31 mouse cellular contexts compared by ENCODE assay signal in genomic region chr10:63199008-63199407, GRCm38 (mm10). TPM values are rescaled to one million over a fixed set of nuclear protein-coding genes. Genes with fewer than 3 reads are reported as not detected.
DNase-seq lines count a peak whose midpoint lies in the region; ATAC-seq and TF ChIP-seq lines count a peak whose summit lies in the region.
"Had no signal": no experiment of that assay in that cellular context is flagged by ENCODE, and none has a peak within 500 bp of the region (broad histone marks: within the 10 kb centered on the region; RNA-seq: fewer than 3 reads in every experiment).

No protein-coding gene starts in this region.

- no peaks in the 10 kb centered on the region for H3K27me3 ChIP-seq in heart, embryonic 15.5 days
- no peaks in the 10 kb centered on the region for H3K27me3 ChIP-seq in liver, embryonic 14.5 days (ENCODE audit: control insufficient read depth, insufficient read depth, low read length)
- H3K27me3 ChIP-seq: embryonic facial prominence, embryonic 13.5 days; forebrain, embryonic 13.5 days; limb, embryonic 12.5 days had no signal

- TF ChIP-seq EP300 in liver, embryonic 14.5 days (IDR thresholded peaks at IDR 0.05; ENCODE audit: low read depth) = peak; percentile 78

- ATAC-seq in heart, embryonic 15.5 days (replicated peaks; ENCODE audit: insufficient number of reproducible peaks, insufficient read depth, low FRiP score, low read depth) = no peak
- peak; percentile 63; the same call in 1 of the 2 replicates for ATAC-seq in erythroid progenitor cell, adult 5-6 weeks (replicated peaks; ENCODE audit: low FRiP score, poor library complexity, severe bottlenecking)
- ATAC-seq in liver, embryonic 14.5 days (ENCODE audit: insufficient read depth) = peak; percentile 79
- peak; percentile 81 for ATAC-seq in megakaryocyte-erythroid progenitor cell, adult 5-6 weeks (replicated peaks; ENCODE audit: low FRiP score, low TSS enrichment, poor library complexity, severe bottlenecking)
- ATAC-seq: forebrain, embryonic 13.5 days; intestine, postnatal 0 days; lung, postnatal 0 days; midbrain, embryonic 16.5 days had no signal

- intact Hi-C loops in gastrocnemius, postnatal 14 days (cut with DNase I; ENCODE audit: low total_unique reads) = no loop called here

- WGBS in heart, embryonic 15.5 days = 55% methylated on average over 4 of the region's 4 CpGs
- 18% methylated on average over 4 of the region's 4 CpGs for WGBS in liver, embryonic 14.5 days (ENCODE audit: insufficient replicate concordance)

- TF ChIP-seq CTCF in liver, embryonic 14.5 days (IDR thresholded peaks at IDR 0.05; ENCODE audit: low read depth) = no peak

- H3K4me1 ChIP-seq in heart, embryonic 15.5 days (replicated peaks) = peaks cover 8% of the 10 kb centered on the region
- peaks cover 4 to 12% of the 10 kb centered on the region in 2 experiments for H3K4me1 ChIP-seq in liver, embryonic 14.5 days (replicated peaks; ENCODE audit: control insufficient read depth in 2 of 2, insufficient read depth in 2 of 2, low read length in 1 of 2)
- H3K4me1 ChIP-seq: embryonic facial prominence, embryonic 13.5 days; forebrain, embryonic 13.5 days; limb, embryonic 12.5 days had no signal

- H3K9ac ChIP-seq in heart, embryonic 15.5 days = no peak overlapping the region
- H3K9ac ChIP-seq in liver, embryonic 14.5 days (replicated peaks) = peak overlapping the region; percentile 27
- H3K9ac ChIP-seq: embryonic facial prominence, embryonic 13.5 days; forebrain, embryonic 13.5 days; hindbrain, embryonic 14.5 days; limb, embryonic 12.5 days had no signal

- H3K36me3 ChIP-seq in heart, embryonic 15.5 days = no peaks in the 10 kb centered on the region
- H3K36me3 ChIP-seq in liver, embryonic 14.5 days (replicated peaks; ENCODE audit: control insufficient read depth, insufficient read depth, low read depth) = no peaks in the 10 kb centered on the region
- H3K36me3 ChIP-seq: embryonic facial prominence, embryonic 13.5 days; G1E; limb, embryonic 12.5 days had no signal

- no peak overlapping the region for H3K4me3 ChIP-seq in heart, embryonic 15.5 days
- H3K4me3 ChIP-seq in liver, embryonic 14.5 days (ENCODE audit: insufficient read depth in 1 of 2, low read depth in 2 of 2, low read length in 2 of 2) = no peak overlapping the region
- H3K4me3 ChIP-seq: embryonic facial prominence, embryonic 13.5 days; erythroblast, embryonic 14.5 days; forebrain, embryonic 13.5 days; limb, embryonic 12.5 days had no signal

- H3K9me3 ChIP-seq in heart, embryonic 15.5 days (replicated peaks) = no peaks in the 10 kb centered on the region
- no peaks in the 10 kb centered on the region for H3K9me3 ChIP-seq in liver, embryonic 14.5 days (ENCODE audit: control insufficient read depth, low read length)
- H3K9me3 ChIP-seq: embryonic facial prominence, embryonic 13.5 days; forebrain, embryonic 13.5 days; G1E; limb, embryonic 12.5 days had no signal

- DNase-seq in heart, adult 8-10 months (ENCODE audit: low spot score) = no peak
- peak; percentile 27 to 51 (median 37) for DNase-seq in liver, embryonic 14.5 days (ENCODE audit: low read depth in 3 of 3, low spot score in 3 of 3)
- DNase-seq in gastrocnemius, postnatal 14 days = no peak
- no peak for DNase-seq in yolk sac, embryonic 10.5 days (ENCODE audit: low spot score)
- DNase-seq: adrenal gland, postnatal 10 days; cerebellum, adult 18-20 months; cerebellum, postnatal 10 days; gastrocnemius, postnatal 36 days; heart, adult 2 months; kidney, adult 9 months; kidney, postnatal 14 days; lung, adult 18-20 months; lung, postnatal 4 days; spleen, adult 18-20 months; thymus, adult 18-20 months; thymus, postnatal 25 days had no signal

- peak overlapping the region; percentile 26; the same call in 1 of the 2 replicates for H3K4me2 ChIP-seq in heart, embryonic 15.5 days
- H3K4me2 ChIP-seq in liver, embryonic 14.5 days (ENCODE audit: low read depth) = peak overlapping the region; percentile 31
- H3K4me2 ChIP-seq: embryonic facial prominence, embryonic 13.5 days; forebrain, embryonic 13.5 days; hindbrain, embryonic 14.5 days; limb, embryonic 12.5 days had no signal

- H3K27ac ChIP-seq in heart, embryonic 15.5 days = no peak overlapping the region
- no peak overlapping the region for H3K27ac ChIP-seq in liver, embryonic 14.5 days
- H3K27ac ChIP-seq: embryonic facial prominence, embryonic 13.5 days; forebrain, embryonic 13.5 days; heart, adult 2 months; hindbrain, embryonic 14.5 days; limb, embryonic 12.5 days had no signal

RNA-seq across cellular contexts. Expression of gene Mypn, which starts 4.7 kb away (rescaled TPM):
- 8.7 and 9.9 TPM in 2 replicates for polyA plus RNA-seq in heart, embryonic 15.5 days (2015; fragmentation: Nextera tagmentation; extraction: Ambion mirVana)
- 100 to 1,000 TPM in 3 of 4 experiments, 10 to 100 TPM in 1; 99.8 to 126 (median 104) TPM for total RNA-seq in heart, adult 8-10 months (2022)
- total RNA-seq in erythroid progenitor cell, adult 5-6 weeks (2015; ENCODE audit: low replicate concordance) = 1.1 TPM in 1 of 2 replicates, not detected in the other
- total RNA-seq in erythroid progenitor cell, adult 5-6 weeks (2017; ENCODE audit: low replicate concordance) = 1.1 TPM in 1 of 2 replicates, not detected in the other
- 0.02 and 0.03 TPM in 2 replicates for polyA plus RNA-seq in liver, embryonic 14.5 days (2012; rRNA removed)
- 0.05 and 0.13 TPM in 2 replicates for polyA plus RNA-seq in liver, embryonic 14.5 days (2014; fragmentation: Nextera tagmentation; extraction: Ambion mirVana)
- not detected in 2 replicates for total RNA-seq in megakaryocyte-erythroid progenitor cell, adult 5-6 weeks (2014; fragmentation: Nextera tagmentation)
- total RNA-seq in megakaryocyte-erythroid progenitor cell, adult 5-6 weeks (2017) = not detected in 2 replicates
- 100 to 1,000 TPM; 240 to 247 TPM for total RNA-seq in gastrocnemius, postnatal 14 days (2021)
- total RNA-seq: common myeloid progenitor, adult 5-6 weeks; G1E; hematopoietic stem cell, adult 5-6 weeks; neutrophil, adult 5-6 weeks had no signal
- polyA plus RNA-seq: erythroblast, embryonic 14.5 days; forebrain, embryonic 13.5 days; G1E had no signal

RNA-seq across cellular contexts. Expression of gene Herc4, which starts 44.6 kb away (rescaled TPM):
- polyA plus RNA-seq in heart, embryonic 15.5 days (2015; fragmentation: Nextera tagmentation; extraction: Ambion mirVana) = 30.3 and 31.1 TPM in 2 replicates
- 10 to 100 TPM; 28.2 to 34.3 (median 31.5) TPM for total RNA-seq in heart, adult 8-10 months (2022)
- total RNA-seq in erythroid progenitor cell, adult 5-6 weeks (2015; ENCODE audit: low replicate concordance) = 106 and 130 TPM in 2 replicates
- 96.5 and 100 TPM in 2 replicates for total RNA-seq in erythroid progenitor cell, adult 5-6 weeks (2017; ENCODE audit: low replicate concordance)
- polyA plus RNA-seq in liver, embryonic 14.5 days (2012; rRNA removed) = 15.3 and 21.5 TPM in 2 replicates
- 33.7 and 34.3 TPM in 2 replicates for polyA plus RNA-seq in liver, embryonic 14.5 days (2014; fragmentation: Nextera tagmentation; extraction: Ambion mirVana)
- total RNA-seq in megakaryocyte-erythroid progenitor cell, adult 5-6 weeks (2014; fragmentation: Nextera tagmentation) = 78.6 and 81.4 TPM in 2 replicates
- total RNA-seq in megakaryocyte-erythroid progenitor cell, adult 5-6 weeks (2017) = 62.7 and 77.5 TPM in 2 replicates
- 10 to 100 TPM; 18.1 to 20.6 TPM for total RNA-seq in gastrocnemius, postnatal 14 days (2021)

Comparison
In these comparisons a context has a peak if more than half of its experiments do, and no peak if none do; other contexts are left out.
1. DNase-seq: peak in liver, embryonic 14.5 days (3 of 3); none in heart, adult 8-10 months (single experiment), gastrocnemius, postnatal 14 days (single experiment) and yolk sac, embryonic 10.5 days (single experiment).
2. RNA of gene Mypn, which starts 4.7 kb away (total RNA-seq): 240 to 247 TPM in gastrocnemius, postnatal 14 days and 99.8 to 126 TPM in heart, adult 8-10 months; 1.1 TPM in erythroid progenitor cell, adult 5-6 weeks and not detected in megakaryocyte-erythroid progenitor cell, adult 5-6 weeks; every median in the first group is over 10 times any median in the second.